Mouse (Mus musculus): ENCODE results near the gene Olfr943. TPM values are rescaled to one million over a fixed set of nuclear protein-coding genes. Genes with fewer than 3 reads are reported as not detected.

The Olfr943 gene
- polyA plus RNA-seq (2016; fragmentation: Nextera tagmentation; extraction: Ambion mirVana) = not detected in 2 replicates

DNA sequence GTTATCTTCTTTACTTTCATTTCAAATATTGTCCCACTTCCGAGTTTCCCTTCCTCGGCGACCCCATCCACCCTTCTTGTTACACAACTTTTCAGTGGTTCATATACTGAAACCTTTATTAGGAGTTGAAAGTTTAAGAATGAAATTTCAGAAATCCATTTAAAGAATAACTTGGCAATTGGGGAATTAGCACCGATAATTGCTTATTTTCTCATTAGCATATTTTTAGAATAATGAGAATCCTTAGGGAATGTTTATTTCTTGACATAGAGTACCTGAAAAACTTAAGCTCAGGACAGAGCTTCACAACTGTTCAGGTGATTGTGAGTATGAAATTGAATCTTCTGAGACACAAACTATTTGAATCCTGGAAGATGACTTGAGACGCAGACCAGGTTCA, at the start of gene Olfr943:
Gene Olfr943 (plus strand): TSS at position 301 of the 400 bp plus-strand sequence.
- H3K4me1 ChIP-seq = no peaks in the 10 kb centered on the region
- H3K27me3 ChIP-seq (replicated peaks; ENCODE audit: low read depth, poor library complexity, severe bottlenecking) = no peaks in the 10 kb centered on the region
- H3K4me3 ChIP-seq = no peak within 1 kb of the TSS
- H3K27ac ChIP-seq (replicated peaks) = no peak within 1 kb of the TSS
- DNase-seq (ENCODE audit: low spot score) = no peak
- WGBS = 93% methylated on average over 5 of the region's 5 CpGs
- peaks cover 6% of the 10 kb centered on the region for H3K9me3 ChIP-seq
- H3K36me3 ChIP-seq (replicated peaks) = no peaks in the 10 kb centered on the region

DNA sequence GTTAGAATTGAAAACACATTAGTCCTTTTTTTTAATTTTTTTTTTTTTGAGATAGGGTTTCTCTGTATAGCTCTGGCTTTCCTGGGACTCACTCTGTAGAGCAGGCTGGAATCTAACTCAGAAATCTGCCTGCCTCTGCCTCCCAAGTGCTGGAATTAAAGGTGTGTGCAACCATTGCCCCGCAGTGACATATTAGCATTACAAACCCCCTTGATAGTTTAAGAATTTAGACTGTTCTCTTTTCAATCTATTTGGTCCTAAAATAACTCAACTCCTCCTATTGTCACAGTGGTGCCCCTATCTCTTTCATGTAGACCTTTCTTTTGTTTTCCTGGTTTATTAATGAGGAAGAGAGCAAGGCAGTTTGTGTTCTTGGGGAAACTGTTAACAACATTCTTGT, 38.8 kb upstream of the Olfr943 start:
- 83% methylated on average over 1 of the region's 1 CpGs for WGBS
- Histone ChIP-seq H3K4me3 (no peak overlapping the region), H3K27me3 (replicated peaks; ENCODE audit: low read depth, poor library complexity, severe bottlenecking) (no peaks in the 10 kb centered on the region), H3K36me3 (replicated peaks) (no peaks in the 10 kb centered on the region), H3K9me3 (no peaks in the 10 kb centered on the region), H3K27ac (replicated peaks) (no peak overlapping the region), H3K4me1 (no peaks in the 10 kb centered on the region)
- DNase-seq (ENCODE audit: low spot score) = no peak

DNA sequence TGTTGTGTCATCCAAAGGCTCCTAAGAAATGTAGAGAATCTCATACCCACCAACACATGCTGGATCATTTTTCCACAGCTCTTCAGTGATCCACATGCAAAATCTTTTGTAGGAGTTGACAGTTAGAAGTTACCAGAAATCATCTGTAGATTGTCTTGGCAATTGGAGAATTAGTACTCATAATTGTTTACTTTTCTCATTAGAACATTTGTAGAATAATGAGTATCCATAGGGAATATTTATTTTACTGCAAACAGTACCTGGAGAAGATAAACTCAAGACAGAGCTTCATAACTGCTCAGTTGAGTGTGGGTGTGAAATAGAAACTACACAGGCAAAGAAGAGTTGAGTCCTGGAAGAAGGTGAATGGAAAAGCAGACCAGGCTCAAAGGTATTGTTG, 38.3 kb upstream of the Olfr943 start, which contains the start of gene Olfr27:
Gene Olfr27 (plus strand): TSS at position 301 of the 400 bp plus-strand sequence.
- no peaks in the 10 kb centered on the region for H3K36me3 ChIP-seq (replicated peaks)
- no peaks in the 10 kb centered on the region for H3K27me3 ChIP-seq (replicated peaks; ENCODE audit: low read depth, poor library complexity, severe bottlenecking)
- H3K27ac ChIP-seq (replicated peaks) = no peak within 1 kb of the TSS
- H3K4me3 ChIP-seq = no peak within 1 kb of the TSS
- no peak for DNase-seq (ENCODE audit: low spot score)
- H3K4me1 ChIP-seq = no peaks in the 10 kb centered on the region
- H3K9me3 ChIP-seq = no peaks in the 10 kb centered on the region

DNA sequence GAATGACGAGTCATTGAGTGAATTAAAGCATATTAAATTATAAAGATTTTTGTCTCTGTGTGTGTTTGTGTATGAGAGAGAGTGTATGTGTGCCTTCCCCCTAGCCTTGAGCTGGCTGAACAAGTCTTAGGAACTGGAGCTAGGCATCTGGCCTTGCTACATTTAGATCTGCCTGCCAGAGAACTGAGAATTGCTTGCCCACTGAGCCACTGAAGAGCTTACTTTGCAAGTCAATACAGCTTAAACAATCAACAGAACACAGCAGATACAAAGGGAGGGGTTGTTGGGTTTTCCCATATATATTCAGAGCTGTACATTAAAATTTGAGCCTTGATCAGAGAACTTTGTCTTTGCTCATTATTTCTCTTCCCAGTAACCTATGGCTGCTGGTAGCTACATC, 13.7 kb upstream of the Olfr943 start:
- 67% methylated on average over 1 of the region's 1 CpGs for WGBS
- Histone ChIP-seq H3K27ac (replicated peaks) (no peak overlapping the region), H3K4me1 (no peaks in the 10 kb centered on the region), H3K27me3 (replicated peaks; ENCODE audit: low read depth, poor library complexity, severe bottlenecking) (no peaks in the 10 kb centered on the region), H3K36me3 (replicated peaks) (no peaks in the 10 kb centered on the region), H3K4me3 (no peak overlapping the region), H3K9me3 (no peaks in the 10 kb centered on the region)
- DNase-seq (ENCODE audit: low spot score) = no peak

DNA sequence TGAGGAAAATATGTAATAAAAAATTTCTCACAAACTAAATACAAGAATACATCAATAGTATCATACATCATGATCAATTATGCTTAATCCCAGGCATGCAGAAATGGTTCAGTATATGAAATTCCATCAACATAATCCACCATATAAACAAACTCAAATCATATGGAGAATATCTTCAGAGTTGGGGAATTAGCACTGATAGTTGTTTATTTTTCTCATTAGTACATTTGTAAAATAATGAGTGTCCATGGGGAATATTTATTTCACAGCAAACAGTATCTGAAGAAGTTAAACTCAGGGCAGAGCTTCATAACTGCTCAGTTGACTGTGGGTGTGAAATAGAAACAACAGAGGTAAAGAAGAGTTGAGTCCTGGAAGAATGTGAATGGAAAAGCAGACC, 35.5 kb downstream of the Olfr943 start, which contains the start of gene Olfr944:
Gene Olfr944 (plus strand): TSS at position 301 of the 400 bp plus-strand sequence.
- Histone ChIP-seq H3K4me1 (no peaks in the 10 kb centered on the region), H3K36me3 (replicated peaks) (no peaks in the 10 kb centered on the region), H3K27ac (replicated peaks) (no peak within 1 kb of the TSS), H3K4me3 (no peak within 1 kb of the TSS), H3K9me3 (no peaks in the 10 kb centered on the region), H3K27me3 (replicated peaks; ENCODE audit: low read depth, poor library complexity, severe bottlenecking) (no peaks in the 10 kb centered on the region)
- DNase-seq (ENCODE audit: low spot score) = no peak

Other genes with a start within 250 kb of the Olfr943 start
- not detected in 2 replicates for gene Olfr930, start 236.5 kb upstream of the Olfr943 start, polyA plus RNA-seq (2016; fragmentation: Nextera tagmentation; extraction: Ambion mirVana)
- not detected in 2 replicates for gene Olfr933, start 194.0 kb upstream of the Olfr943 start, polyA plus RNA-seq (2016; fragmentation: Nextera tagmentation; extraction: Ambion mirVana)
- gene Olfr934, start 178.0 kb upstream of the Olfr943 start, polyA plus RNA-seq (2016; fragmentation: Nextera tagmentation; extraction: Ambion mirVana) = not detected in 2 replicates
- gene Olfr935, start 166.6 kb upstream of the Olfr943 start, polyA plus RNA-seq (2016; fragmentation: Nextera tagmentation; extraction: Ambion mirVana) = not detected in 2 replicates
- not detected in 2 replicates for gene Olfr146, start 142.9 kb upstream of the Olfr943 start, polyA plus RNA-seq (2016; fragmentation: Nextera tagmentation; extraction: Ambion mirVana)
- gene Olfr937, start 101.4 kb upstream of the Olfr943 start, polyA plus RNA-seq (2016; fragmentation: Nextera tagmentation; extraction: Ambion mirVana) = not detected in 2 replicates
- gene Olfr938, start 87.4 kb upstream of the Olfr943 start, polyA plus RNA-seq (2016; fragmentation: Nextera tagmentation; extraction: Ambion mirVana) = not detected in 2 replicates
- not detected in 2 replicates for gene Olfr27, start 38.2 kb upstream of the Olfr943 start, polyA plus RNA-seq (2016; fragmentation: Nextera tagmentation; extraction: Ambion mirVana)
- not detected in 2 replicates for gene Olfr944, start 35.6 kb downstream of the Olfr943 start, polyA plus RNA-seq (2016; fragmentation: Nextera tagmentation; extraction: Ambion mirVana)
- gene Olfr1537, start 83.7 kb downstream of the Olfr943 start, polyA plus RNA-seq (2016; fragmentation: Nextera tagmentation; extraction: Ambion mirVana) = not detected in 2 replicates
- gene Olfr945, start 110.5 kb downstream of the Olfr943 start, polyA plus RNA-seq (2016; fragmentation: Nextera tagmentation; extraction: Ambion mirVana) = not detected in 2 replicates
- not detected in 2 replicates for gene Olfr948, start 159.7 kb downstream of the Olfr943 start, polyA plus RNA-seq (2016; fragmentation: Nextera tagmentation; extraction: Ambion mirVana)
- gene Olfr951, start 221.1 kb downstream of the Olfr943 start, polyA plus RNA-seq (2016; fragmentation: Nextera tagmentation; extraction: Ambion mirVana) = not detected in 2 replicates